Mouse (Mus musculus) thymus, adult 2 months (tissue): ENCODE measurements around the gene Sspo.

Experiments used
- CTCF ChIP-seq: fragments of 200-500 bp; IDR thresholded peaks from 2 replicates; pipeline ENCODE4 v1.5.1; 2012; ENCODE audit warnings: mild to moderate bottlenecking, control low read depth, low read length, moderate library complexity, borderline replicate concordance; ENCODE audit not compliant: control insufficient read depth, poor library complexity, insufficient read depth; ENCODE audit errors: extremely low read depth
- POLR2A ChIP-seq: fragments of 200-500 bp; IDR thresholded peaks from 2 replicates; pipeline ENCODE4 v1.6.1; 2012; ENCODE audit warnings: mild to moderate bottlenecking, low read length, control low read depth, moderate library complexity; ENCODE audit not compliant: control insufficient read depth, poor library complexity, insufficient read depth; ENCODE audit errors: extremely low read depth

GRCm38 (mm10) chr6:48413081-48413480 lies 34.9 kb upstream of the Sspo start:
- TF ChIP-seq CTCF (no peak), POLR2A (no peak)
